9 mouse cellular contexts compared by ENCODE assay signal in genomic region chr5:120174317-120174716, GRCm38 (mm10). TPM values are rescaled to one million over a fixed set of nuclear protein-coding genes. Genes with fewer than 3 reads are reported as not detected.
A peak's percentile ranks its signal among the peaks of the same experiment; 100 is the strongest.
DNase-seq lines count a peak whose midpoint lies in the region; ATAC-seq and TF ChIP-seq lines count a peak whose summit lies in the region.
"Had no signal": no experiment of that assay in that cellular context is flagged by ENCODE, and none has a peak within 500 bp of the region (broad histone marks: within the 10 kb centered on the region; RNA-seq: fewer than 3 reads in every experiment).

No protein-coding gene starts in this region.

- H3K36me3 ChIP-seq in forebrain, embryonic 10.5 days (replicated peaks), result peaks cover 38% of the 10 kb centered on the region
- no peaks in the 10 kb centered on the region for H3K36me3 ChIP-seq in forebrain, embryonic 11.5 days (ENCODE audit: control insufficient read depth, insufficient read depth, low read length)

- no peak overlapping the region for H3K4me2 ChIP-seq in forebrain, embryonic 11.5 days (ENCODE audit: low read depth, low read length, severe bottlenecking)

- no peak overlapping the region for H3K4me3 ChIP-seq in forebrain, embryonic 10.5 days
- no peak overlapping the region for H3K4me3 ChIP-seq in forebrain, embryonic 11.5 days (ENCODE audit: low read depth, low read length)
- no peak overlapping the region for H3K4me3 ChIP-seq in left cerebral cortex, adult 2 months

- peak overlapping the region; percentile 49; the same call in 1 of the 2 replicates for H3K27ac ChIP-seq in forebrain, embryonic 10.5 days
- no peak overlapping the region for H3K27ac ChIP-seq in forebrain, embryonic 11.5 days (ENCODE audit: low read depth, low read length)
- H3K27ac ChIP-seq in left cerebral cortex, adult 2 months, result no peak overlapping the region

- 58% methylated on average over 7 of the region's 7 CpGs for WGBS in forebrain, embryonic 10.5 days
- WGBS in forebrain, embryonic 11.5 days, result 54% methylated on average over 7 of the region's 7 CpGs

- H3K4me1 ChIP-seq in forebrain, embryonic 10.5 days, result peaks cover 57% of the 10 kb centered on the region
- peaks cover 11% of the 10 kb centered on the region; the same call in 1 of the 2 replicates for H3K4me1 ChIP-seq in forebrain, embryonic 11.5 days (replicated peaks; ENCODE audit: control insufficient read depth, insufficient read depth, low read length)

- no peak overlapping the region for H3K9ac ChIP-seq in forebrain, embryonic 11.5 days (ENCODE audit: low read length)

- no peak for ATAC-seq in forebrain, embryonic 11.5 days (replicated peaks; ENCODE audit: low FRiP score)

- intact Hi-C loops in left cerebral cortex, adult 2 months (cut with DNase I), result no loop called here
- intact Hi-C loops in gastrocnemius, postnatal 36 days (cut with DNase I), result no loop called here

- peaks cover 8% of the 10 kb centered on the region; the same call in 1 of the 2 replicates for H3K27me3 ChIP-seq in forebrain, embryonic 10.5 days (ENCODE audit: poor library complexity, severe bottlenecking)
- H3K27me3 ChIP-seq in forebrain, embryonic 11.5 days (ENCODE audit: control insufficient read depth, insufficient read depth, low read length), result no peaks in the 10 kb centered on the region

- peak; percentile 35 for TF ChIP-seq CTCF in left cerebral cortex, adult 2 months (IDR thresholded peaks at IDR 0.05)

- no peak for DNase-seq in forebrain, embryonic 10.5 days (ENCODE audit: extremely low spot score, low spot score)
- no peak for DNase-seq in forebrain, embryonic 11.5 days (ENCODE audit: low spot score)
- peak; percentile 14 for DNase-seq in ovary, postnatal 36 days (ENCODE audit: low spot score)
- no peak for DNase-seq in ovary, postnatal 14 days (ENCODE audit: low spot score)
- no peak for DNase-seq in left cerebral cortex, adult 2 months (ENCODE audit: extremely low spot score in 1 of 2, low spot score in 2 of 2)
- DNase-seq in testis, postnatal 14 days (ENCODE audit: low spot score), result peak; percentile 67
- no peak for DNase-seq in gastrocnemius, postnatal 36 days
- no peak for DNase-seq in kidney, postnatal 10 days
- DNase-seq: right cerebral cortex, postnatal 4 days had no signal

- H3K9me3 ChIP-seq in forebrain, embryonic 10.5 days, result no peaks in the 10 kb centered on the region
- H3K9me3 ChIP-seq in forebrain, embryonic 11.5 days (ENCODE audit: control insufficient read depth, low read length), result no peaks in the 10 kb centered on the region

RNA-seq across cellular contexts. Expression of gene Rbm19, which starts 58.1 kb away (rescaled TPM):
- 36.2 and 38.4 TPM in 2 replicates for polyA plus RNA-seq in forebrain, embryonic 10.5 days (2016; fragmentation: Nextera tagmentation; extraction: Ambion mirVana)
- polyA plus RNA-seq in forebrain, embryonic 11.5 days (2014; fragmentation: Nextera tagmentation; extraction: Ambion mirVana), result 24.6 and 28.2 TPM in 2 replicates
- total RNA-seq in left cerebral cortex, adult 2 months (2021), result 10 to 100 TPM; 19.7 to 21.9 TPM
- 10 to 100 TPM; 18.4 to 20.8 TPM for total RNA-seq in gastrocnemius, postnatal 36 days (2021)

Comparison
In these comparisons a context has a peak if more than half of its experiments do, and no peak if none do; other contexts are left out.
1. DNase-seq: peak in ovary, postnatal 36 days (single experiment) and testis, postnatal 14 days (single experiment); none in forebrain, embryonic 10.5 days (single experiment), forebrain, embryonic 11.5 days (single experiment), ovary, postnatal 14 days (single experiment), left cerebral cortex, adult 2 months (0 of 2), gastrocnemius, postnatal 36 days (0 of 2) and kidney, postnatal 10 days (single experiment).